Mouse (Mus musculus): ENCODE measurements around the gene Ncbp3.

Gene Ncbp3

GRCm38 (mm10) chr11:73047542-73047996 is at the start of gene Ncbp3:
Ncbp3 (plus strand) TSS chr11:73047783.
- peak; percentile 99 for DNase-seq

DNA sequence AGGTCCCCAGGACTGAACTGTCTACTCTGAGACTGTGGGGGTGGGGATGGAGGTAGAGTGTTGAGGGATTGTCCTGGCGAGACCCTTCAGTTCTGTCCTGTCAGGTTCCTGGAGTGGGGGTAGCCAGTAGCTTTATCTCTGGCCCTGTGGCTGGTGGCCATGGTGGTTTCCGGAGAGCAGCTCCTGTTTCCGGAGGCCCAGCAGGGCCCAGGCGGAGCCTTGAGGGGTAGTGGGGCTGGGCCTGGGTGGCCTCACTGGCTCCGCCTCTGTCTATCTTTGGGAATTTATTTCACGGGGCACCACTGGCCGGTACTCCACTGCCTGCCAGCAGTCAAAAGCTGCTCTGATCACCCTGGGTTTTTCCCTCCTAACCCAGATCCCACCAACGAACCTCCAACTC is 48.8 kb upstream of the Ncbp3 start, which contains the start of gene P2rx1:
P2rx1 (plus strand) TSS at position 333 of the 400 bp plus-strand sequence.
- DNase-seq = no peak

DNA sequence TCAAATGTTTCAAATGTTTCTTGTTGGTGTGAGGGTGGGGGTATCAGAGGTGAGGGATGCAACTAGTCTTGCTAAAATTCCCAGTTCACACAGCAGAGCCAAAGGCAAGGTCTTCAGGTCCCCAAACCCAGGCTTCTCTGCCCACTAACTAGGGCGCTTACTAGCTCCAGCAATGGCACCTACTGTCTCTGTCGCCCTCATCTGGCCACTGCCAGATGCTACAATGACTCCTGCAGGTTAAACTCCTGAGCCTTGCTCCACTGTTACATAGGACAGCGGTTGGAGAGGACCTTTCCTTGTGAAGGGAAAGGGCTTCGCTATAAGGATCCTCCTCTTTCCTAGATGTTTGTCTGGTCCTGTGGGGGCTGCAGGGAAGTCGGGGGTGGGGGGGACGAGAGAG is 46.6 kb upstream of the Ncbp3 start:
- peak; percentile 80 for DNase-seq

- peak; percentile 70 to 74 for DNase-seq
Measured at GRCm38 (mm10) chr11:73006377-73006776, 41.2 kb upstream of the Ncbp3 start.

DNA sequence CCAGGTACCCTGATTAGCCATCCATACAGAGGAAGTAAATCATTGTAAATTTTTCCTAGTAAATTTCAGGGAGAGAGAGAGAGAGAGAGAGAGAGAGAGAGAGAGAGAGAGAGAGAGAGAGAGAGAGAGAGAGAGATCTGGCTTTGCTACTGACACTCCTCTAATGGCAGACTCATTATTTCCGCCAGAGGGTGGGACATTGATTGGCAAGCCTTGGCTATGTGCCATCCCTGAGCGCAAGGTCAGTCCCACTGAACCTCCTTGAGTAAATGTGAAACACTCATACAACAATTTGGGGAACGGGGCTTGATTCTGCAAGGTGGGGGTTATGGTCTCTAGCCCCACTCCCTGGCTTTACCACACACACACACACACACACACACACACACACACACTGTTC is 40.5 kb upstream of the Ncbp3 start:
- no peak for DNase-seq

DNA sequence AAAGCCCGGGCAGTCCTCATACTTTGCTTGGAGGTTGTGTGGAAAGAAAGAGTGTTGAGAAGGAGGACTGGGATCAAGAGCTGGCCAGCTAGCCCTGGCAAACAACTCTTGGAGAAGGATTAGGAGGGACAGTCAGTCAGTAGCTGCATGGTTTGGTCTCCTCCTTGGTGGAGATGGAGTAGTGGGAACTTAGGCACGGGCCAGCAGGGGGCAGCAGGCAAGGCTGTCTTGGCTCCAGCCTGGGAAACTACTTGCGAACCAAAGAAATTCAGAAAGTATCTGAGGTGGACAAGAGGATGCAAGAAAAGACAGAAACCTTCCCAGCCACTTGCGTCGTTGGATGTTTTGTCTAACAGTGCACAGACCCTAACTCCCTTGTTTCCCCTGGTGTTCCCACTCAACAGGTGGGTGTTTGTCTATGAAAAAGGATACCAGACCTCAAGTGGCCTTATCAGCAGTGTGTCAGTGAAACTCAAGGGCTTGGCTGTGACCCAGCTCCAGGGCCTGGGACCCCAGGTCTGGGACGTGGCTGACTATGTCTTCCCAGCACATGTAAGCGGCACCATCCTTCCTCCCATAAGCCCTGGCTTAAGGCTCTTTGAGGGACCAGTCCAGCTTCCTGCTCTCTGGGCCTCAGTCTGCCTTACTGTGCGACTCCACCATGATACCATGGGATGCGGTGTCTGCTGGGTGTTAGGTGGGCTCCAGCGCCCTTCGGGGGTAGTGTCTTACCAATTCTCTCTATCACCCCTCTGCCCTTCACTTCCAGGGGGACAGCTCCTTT is 39.7 kb upstream of the Ncbp3 start:
- peak; percentile 78 to 79 for DNase-seq

DNA sequence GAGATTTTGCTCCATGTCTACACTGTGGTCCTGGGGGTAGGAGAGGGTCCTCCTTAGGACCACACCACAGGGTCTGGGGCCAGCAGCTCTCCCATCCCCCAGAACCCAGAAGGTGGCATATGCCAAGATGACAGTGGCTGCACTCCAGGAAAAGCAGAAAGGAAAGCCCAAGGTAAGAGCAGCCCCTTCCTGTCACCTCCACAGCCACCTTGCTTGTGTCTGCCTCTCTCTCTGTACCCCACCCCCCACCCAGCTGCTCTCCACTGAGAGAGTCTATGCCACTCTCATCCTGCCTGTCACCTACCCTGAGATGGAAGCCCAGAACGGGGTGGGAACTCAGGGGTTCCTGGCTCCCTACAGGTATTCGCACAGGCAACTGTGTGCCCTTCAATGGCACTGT is 38.8 kb upstream of the Ncbp3 start:
- DNase-seq = no peak

DNA sequence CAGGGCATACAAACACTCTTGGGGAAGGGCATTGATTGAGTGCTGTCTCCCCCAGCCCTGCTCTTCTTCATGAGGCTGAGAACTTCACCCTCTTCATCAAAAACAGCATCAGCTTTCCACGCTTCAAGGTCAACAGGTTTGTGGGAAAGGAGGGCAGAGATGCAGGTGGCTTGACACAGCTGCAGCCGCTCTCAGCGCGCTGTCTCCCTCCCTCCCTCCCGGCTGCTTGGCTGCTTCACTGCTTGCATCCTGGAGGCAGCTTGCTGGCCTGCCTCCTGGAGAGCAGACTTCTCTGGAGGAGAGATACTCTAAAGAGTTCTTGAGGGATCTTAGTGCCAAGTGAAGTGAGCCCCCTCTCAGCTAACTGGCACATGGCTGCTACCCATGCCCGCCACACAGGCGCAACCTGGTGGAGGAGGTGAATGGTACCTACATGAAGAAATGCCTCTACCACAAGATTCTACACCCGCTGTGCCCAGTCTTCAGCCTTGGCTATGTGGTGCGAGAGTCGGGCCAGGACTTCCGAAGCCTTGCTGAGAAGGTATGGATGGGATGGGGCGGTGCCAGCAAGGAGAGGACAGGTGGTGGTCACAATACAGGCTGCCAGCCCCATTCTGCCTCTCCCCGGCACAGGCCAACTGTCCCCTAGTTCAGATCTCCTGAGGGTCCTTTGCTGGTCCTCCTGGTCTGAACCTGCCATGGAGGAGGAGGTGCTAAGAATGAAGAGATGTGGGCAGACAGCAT is 37.9 kb upstream of the Ncbp3 start:
- DNase-seq = no peak

- no peak for DNase-seq
Measured at GRCm38 (mm10) chr11:73013981-73014380, 33.6 kb upstream of the Ncbp3 start.

GRCm38 (mm10) chr11:73014831-73015344 is 32.7 kb upstream of the Ncbp3 start:
- DNase-seq = no peak

DNA sequence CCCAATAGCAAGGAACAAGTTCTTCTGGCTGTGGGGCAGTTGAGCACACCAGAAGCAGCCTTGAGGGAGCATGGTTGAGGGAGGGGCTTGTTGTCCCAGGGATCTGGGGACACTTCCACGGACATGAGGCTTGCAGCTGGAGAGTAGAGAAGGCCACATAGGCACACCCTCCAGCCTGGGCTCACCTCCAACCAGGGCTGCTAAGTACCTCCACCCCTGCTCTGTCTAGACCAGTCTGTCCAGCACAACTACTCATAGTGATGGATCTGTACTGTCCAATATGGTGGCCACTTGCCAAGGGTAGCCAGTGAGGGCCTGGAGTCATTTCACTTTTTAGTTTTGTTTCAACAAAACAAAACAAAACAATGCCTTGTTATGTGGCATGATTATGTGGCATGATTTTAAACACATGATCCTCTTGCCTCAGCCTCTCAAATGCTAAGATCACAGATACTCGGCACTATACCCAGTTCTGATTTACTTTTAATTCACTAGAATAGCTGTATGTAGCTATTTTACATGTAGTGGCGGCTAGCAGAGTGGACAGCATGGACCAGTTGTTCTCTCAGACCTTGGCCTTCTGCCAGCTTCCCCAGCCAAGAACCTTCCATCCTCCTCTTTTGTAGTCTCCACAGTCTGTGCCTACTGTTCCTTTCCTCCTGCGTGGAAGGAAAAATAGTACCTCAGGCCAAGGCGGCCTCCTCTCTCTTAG is 32.0 kb upstream of the Ncbp3 start:
- DNase-seq = no peak

DNA sequence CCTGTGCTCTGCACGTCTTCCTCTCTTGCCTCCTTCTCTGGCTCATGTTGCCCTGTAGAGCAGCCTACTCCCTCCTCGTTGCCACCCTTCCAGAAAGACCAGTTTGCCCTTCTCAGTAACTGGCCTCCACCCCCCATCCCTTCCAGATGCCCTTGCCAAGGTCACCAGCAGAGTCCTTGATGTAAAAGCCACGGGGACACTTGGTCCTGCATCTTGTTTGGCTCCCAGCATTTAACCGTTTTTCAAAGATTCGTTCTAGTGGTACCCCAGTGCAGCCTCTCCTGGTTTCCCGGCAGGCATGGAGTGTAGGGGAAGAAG is 31.5 kb upstream of the Ncbp3 start:
- DNase-seq = no peak

DNA sequence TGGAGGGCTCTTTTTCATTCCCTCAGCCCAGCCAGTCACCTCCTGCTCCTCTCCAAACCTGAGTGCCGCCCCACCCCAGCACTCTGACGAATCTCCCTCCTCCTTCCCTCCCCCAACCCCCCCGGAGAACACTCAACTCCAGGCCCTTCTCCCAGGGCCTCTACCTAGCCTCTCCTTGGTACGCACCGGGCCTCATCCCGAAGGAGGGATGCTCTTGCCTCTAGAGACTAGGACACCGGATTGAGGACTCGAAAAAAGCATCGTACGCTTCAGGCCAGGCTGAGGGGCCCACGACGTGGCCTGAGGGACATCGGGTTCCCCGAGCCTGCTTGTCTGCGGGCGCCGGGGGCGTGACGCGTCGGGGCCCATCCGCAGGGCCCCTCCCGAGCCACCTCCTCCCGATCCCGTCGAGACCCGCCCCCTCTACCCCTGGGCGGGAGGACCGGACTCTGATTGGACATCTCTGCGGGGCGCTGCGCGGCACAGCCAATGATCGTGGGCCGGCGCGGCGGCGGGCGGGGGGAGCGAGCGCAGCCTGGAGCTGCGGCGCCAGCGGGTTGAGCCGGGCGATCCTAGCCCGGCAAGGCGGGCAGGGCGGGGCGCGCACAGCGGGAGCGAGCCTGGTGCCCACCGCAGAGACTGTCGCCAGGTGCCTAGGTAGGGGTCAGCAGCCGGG is 29.0 kb upstream of the Ncbp3 start, which contains the start of gene Camkk1:
Camkk1 (plus strand) TSS at position 538 of the 676 bp plus-strand sequence.
- peak; percentile 82 to 83 for DNase-seq

DNA sequence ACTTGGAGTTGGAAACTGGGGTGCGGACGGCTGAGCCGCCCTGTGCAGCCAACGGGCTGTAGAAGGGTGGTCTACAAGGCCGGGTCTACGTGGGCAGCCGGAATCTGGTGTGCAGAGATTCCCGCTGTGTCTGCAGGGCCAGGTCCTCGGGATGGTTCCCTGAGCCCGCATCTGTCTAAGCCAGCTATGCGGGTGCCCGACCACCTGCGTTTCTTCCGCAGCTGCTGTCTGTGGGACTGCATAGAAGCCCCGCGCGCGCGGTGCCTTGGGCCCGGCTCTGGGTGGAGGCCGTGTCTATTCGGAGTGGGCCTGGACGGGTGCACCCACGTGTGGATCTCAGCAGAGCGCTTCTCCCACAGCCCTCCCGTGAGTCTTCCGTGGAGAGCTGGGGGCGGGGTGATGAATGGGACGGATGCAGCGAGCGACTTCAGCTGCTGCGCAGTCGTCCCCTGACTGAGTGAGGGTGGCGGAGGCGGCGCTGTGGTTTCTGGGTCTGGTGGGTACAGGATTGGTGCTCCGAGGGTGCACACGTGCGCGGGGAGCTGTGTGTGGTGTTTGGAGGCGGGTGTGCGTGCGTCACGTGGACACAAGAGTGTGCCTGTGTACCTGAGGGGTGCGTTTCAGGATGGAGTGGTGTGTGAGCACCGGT is 28.3 kb upstream of the Ncbp3 start:
- peak; percentile 88 to 90 for DNase-seq

- no peak for DNase-seq
Measured at GRCm38 (mm10) chr11:73020953-73021800, 26.4 kb upstream of the Ncbp3 start.

GRCm38 (mm10) chr11:73023099-73023498 is 24.5 kb upstream of the Ncbp3 start:
- no peak for DNase-seq

DNA sequence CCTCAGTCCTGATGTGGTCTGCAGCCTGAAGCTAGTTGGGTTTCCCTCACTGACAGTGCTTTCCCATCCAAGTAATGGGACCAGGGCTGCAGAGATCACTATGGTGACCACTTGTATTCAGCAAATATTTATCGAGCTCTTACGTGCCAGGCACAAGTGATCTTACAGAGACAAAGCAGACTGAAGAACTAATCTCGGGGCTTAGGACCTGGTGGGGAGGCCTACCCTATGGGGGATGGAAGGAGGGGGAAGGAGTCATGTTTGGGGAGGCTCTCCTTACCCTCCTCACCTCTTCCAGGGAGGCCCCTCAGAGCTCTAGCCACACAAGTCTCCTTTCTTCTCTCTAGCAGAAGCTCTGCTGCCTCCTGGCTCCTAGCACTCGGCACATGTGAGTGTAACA is 23.8 kb upstream of the Ncbp3 start:
- DNase-seq = no peak

DNA sequence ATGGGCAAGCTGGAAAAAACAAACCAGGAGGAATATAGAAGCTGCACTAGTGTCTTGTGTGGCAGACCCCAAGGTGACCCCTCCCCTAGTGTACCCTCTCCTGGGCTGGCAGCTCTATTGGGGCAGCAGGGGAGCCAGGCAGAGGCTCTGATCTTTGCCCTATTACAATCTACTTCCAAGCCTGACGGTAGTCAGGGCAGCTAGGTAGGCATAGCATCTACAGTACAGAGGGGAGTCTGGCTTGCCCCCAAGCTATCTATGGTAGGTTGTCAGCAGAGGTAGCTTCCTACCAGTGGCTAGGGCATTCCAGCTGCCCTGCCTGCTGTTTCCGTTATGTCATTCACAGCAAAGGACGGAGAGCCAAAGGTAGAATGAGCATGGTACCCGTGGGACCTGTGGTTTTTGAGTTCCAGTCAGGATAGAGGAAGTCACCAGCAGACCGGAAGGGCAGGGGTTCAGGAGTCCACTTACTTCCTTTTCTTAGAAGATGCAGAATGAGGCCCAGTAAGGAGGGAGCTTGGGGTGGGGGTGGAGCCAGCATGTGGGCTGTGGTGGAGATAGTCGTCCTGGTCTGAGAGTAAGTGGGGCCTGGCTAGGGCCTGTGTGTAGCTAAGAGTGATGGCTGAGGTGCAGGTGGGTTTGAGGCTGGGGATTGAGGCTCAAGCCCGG is 23.2 kb upstream of the Ncbp3 start:
- DNase-seq = peak; percentile 84 to 87

DNA sequence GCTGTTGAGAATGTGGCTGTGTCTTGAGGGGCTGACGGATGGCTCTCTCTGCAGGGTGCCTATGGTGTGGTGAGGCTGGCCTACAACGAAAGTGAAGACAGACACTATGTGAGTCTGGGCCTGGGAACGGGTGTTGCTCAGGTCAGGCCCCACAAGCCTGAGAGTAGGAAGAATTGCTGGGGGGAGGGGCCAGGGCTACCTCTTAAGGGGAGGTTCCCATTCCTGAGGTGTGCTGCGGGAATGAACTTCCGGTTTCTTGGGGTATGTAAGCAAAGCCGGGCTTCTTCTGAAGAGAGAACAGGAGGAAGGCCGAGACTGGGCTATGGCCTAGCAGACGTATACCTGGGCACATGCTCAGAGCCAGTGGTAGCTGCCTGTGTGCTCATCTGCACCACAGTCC is 20.6 kb upstream of the Ncbp3 start:
- no peak for DNase-seq

- peak; percentile 77 to 78 for DNase-seq
Measured at GRCm38 (mm10) chr11:73030821-73031498, 16.6 kb upstream of the Ncbp3 start.
